Mouse (Mus musculus) CD8-positive naive resting alpha-beta T cell, adult 2 months (primary cell): ENCODE data around the gene Nlrp3.
"Not testable (repeated sequence)": the region's sequence is repeated elsewhere in the genome, so short reads cannot be mapped to it uniquely, and the experiment has no call there.

ENCODE experiments used
- DNase-seq, 2 experiments: peaks; one replicate each; pipeline ENCODE4 v3.0.0; 2022; ENCODE audit warnings: low read depth in 2 of 2, low spot score in 2 of 2

Gene Nlrp3

DNA sequence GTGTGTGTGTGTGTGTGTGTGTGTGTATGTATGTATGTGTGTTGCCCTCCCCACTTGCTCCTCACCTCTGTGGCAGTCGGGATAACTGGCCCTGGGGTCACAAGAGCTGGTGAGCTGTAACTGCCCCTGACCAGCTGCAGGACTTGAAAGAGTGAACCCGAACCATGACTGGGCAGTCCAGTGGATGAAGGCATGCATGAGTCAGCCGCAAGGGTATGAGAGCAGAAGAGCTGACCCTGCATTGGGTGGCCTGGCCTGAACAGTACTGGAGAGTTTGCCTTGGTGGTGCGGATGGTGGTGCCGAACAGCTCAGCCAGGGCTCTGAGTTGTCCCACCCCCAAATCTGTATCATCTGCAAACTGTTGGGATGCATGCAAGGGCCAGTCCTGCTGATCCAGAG is 9.8 kb upstream of the Nlrp3 start:
- no peak for DNase-seq

DNA sequence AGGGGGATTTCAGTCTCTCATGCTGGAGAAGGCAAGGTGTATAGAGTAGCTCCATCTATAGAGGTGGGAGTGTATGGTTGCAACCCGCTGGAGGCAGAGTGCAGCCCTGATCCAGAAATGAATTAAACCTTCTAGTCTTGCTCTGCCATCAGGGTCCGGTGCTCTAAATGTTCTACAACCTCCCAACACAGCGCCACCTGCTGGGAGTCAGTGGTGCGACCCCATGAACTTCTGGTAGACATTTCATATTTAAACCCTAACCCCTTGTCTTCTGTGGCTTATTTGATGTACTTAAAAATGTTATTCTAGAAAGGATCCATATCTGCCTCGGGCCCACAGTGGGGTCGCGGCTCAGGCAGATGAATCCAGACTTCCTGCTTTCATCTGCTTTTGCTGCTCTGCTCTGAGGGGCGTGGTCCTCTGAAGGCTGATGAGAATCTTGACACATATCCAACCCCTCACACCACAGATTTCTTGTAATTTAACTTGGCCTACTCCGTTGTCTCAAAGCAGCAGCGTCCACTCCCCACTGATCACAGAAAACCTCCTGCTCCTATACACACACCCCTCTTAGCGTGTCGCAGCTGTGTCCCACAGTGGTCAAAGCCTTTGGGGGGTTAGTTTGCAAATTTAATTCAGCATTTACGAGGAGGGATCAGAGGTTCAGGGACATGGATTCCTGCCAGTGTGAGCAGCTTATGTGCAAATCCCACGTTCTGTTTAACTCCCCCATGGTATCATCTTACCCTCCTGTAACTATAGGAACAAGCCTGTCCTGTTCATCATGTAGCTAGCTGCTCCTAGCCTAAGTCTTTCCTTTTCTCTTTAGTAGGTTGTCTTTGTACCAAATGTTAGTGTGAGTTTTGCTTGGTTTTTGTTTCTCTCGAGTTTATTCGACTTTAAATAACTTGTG is 3.9 kb upstream of the Nlrp3 start:
- peak in 1 of 2 experiments; percentile 16 for DNase-seq

DNA sequence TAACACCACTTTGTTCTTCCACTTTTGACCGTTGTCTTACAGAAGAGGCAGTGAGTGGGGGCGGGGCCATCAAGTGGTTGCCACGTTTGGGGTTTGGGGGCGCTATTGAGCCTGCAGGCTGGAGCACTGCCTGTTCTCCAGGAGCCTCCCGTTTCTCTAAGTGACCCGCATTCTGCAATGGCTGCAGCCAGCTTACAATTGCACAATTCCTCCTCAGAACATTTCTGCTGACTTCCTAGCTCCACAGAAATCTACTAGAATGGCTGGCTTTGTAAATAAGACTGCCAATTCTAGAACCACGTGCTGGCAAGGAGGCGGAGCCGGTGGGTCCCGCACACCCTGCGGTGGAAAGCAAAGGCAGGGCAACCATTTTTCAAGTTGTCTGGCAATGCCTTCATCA is 3.0 kb upstream of the Nlrp3 start:
- no peak for DNase-seq

DNA sequence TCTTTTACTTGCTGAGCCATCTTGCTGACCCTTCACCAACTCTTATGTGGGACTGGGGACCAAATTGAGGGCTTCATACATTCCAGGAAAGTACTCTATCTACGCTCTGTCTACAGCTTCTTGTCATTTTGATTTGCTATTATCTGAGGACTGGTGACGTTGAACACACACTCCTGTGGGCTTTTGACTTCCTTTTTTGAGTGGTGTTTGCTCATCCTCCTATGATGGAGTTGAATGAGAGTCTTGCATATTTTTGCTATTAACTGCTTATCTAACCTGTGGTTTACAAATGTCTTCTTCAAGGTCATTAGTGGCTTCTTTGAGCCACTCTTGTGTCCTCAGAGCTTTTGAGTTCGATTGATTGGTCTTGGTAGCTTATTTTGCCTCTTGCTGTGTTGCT is 1.2 kb upstream of the Nlrp3 start:
- DNase-seq = no peak

DNA sequence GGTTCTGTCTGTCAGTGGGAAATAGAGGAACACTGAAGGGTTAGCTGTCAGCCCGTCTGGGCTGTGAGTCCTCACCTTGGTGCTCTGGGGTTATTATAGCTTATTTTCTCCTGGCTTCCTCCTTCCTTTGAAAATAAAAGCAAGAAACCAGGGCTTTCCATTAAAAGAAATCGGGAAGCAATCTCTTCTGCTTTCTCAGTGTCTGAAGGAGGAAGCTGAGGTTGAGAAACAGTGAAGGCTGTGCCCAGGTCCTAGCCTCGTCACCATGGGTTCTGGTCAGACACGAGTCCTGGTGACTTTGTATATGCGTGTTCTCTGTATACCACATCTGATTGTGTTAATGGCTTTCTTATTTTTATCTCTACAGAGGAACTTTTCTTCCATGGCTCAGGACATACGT is 1.1 kb downstream of the Nlrp3 start:
- no peak for DNase-seq

DNA sequence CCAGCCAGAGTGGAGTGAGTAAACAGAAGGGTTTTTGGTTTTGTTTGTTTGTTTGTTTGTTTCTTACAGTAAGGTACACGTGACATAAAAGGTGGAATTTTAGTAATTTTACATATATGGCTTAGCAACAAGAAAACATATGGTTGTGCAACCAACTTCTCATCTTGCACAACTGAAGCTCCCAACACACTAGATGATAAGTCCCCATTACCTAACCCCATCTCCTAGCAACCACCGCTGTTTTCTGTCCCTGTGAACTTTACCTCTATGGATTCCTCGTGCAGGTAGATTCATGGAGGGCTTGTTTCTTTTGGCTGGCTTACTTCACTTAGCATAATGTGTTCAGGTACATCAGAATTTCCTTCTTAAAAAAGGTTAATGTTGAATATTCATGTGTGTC is 2.0 kb downstream of the Nlrp3 start:
- no peak for DNase-seq

DNA sequence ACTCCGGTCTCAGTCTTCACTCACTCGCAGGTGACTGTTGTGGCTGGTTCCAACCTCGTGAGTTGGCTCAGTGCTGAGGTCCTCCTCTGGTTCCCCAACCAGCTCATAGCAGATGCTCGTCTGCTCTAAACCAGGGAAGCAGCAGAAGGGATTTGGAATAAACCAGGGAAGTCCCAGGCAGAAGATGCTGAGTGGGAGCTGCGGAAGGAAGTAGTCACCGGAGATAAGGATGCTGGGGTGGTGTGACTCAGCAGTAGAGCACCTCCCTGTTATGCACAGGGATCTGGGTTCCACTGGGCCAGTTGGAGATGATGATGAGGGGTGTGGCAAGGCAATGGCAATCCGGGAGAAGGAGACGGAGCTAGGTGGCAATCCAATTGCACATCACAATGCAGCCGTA is 2.6 kb downstream of the Nlrp3 start:
- DNase-seq = no peak

DNA sequence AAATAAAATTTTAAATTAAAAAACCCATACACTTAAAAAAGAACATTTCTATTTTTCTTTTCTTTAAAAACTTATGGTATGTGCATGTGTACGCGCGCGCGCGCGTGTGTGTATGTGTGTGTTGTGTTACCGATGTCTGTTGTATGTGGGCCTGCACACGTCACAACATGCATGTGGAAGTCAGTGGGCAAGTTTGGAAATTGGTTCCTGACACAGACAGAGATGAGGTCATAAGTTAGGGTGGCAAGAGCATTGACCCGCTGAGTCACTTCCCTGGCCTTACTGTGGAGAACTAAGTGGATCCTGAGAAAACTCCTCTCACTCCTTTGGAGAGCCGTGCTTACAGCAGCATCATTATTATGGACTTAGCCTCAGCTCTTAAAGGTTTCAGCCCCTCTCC is 12.8 kb downstream of the Nlrp3 start:
- DNase-seq = no peak

DNA sequence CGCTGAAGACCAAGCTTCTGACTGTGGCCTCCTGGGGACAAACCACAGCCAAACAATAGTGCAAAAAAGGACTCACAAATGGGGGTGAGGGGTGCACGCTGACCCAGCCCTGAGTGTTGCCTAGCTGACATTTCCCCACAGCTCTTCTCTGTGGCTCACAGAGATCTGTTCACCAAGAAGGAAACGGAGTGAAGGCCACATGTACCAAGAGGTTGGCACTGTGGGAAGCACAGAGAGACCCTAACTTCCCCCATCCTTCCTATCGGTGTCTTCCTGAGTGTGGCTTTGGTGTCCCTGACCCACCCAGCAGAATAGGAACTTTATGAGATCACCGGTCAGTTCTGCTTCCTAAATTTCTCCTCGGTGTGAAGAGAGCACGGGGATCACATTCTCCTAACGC is 13.2 kb downstream of the Nlrp3 start:
- no peak for DNase-seq

DNA sequence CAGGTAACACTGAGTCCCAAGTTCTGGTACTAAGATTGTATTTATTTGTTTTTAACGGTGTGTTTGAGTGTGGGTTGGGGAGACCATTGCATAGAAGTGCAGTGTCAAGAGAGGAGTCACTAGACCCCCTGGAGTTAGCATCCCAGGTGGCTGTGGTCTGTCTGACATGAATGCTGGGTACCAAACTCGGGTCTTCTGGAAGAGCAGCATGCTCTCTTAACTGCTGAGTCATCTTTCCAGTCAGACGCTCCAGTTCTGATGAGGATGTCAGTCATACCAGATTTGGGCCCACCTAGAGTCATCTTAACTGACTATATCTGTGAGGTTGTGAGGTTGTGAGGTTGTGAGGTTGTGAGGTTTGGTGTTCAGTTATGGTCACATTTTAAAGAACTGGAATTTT is 19.5 kb downstream of the Nlrp3 start:
- DNase-seq = no peak

DNA sequence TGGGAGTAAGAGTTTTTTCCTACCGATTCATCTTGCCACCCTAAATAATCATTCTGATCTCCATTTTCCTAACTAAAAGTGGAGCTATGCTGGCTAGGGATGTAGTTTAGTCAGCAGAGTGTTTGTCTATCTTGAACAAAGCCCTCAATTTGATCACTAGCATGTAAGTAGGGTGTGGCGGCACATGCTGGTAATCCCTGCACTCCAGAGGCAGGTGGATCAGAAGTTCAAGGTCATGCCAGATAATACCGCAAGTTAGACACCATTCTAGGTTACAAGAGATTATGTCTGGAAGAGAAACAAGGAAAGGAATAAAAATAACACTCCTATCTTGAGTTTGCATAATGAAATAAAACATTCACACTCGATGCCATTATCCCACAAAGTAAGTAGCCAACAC is 21.0 kb downstream of the Nlrp3 start:
- no peak for DNase-seq

DNA sequence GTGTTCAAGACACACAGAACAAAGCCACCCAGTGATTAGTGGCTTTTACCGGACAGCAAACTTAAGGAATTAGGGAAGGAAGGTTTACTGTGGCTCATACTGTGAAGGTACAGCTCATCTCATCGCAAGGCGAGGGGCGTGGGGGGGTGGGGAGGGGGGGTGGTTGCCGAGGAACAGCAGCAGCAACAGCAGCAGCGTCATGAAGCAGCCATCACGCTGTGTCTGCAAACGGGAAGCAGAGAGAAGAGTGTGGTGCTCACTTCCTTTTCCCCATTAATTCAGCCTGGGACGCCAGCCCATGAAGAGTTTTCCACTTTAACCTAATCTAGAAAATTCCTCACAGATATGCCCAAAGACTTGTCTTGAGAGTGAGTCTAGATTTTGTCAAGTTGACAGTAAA is 21.5 kb downstream of the Nlrp3 start:
- no peak for DNase-seq

DNA sequence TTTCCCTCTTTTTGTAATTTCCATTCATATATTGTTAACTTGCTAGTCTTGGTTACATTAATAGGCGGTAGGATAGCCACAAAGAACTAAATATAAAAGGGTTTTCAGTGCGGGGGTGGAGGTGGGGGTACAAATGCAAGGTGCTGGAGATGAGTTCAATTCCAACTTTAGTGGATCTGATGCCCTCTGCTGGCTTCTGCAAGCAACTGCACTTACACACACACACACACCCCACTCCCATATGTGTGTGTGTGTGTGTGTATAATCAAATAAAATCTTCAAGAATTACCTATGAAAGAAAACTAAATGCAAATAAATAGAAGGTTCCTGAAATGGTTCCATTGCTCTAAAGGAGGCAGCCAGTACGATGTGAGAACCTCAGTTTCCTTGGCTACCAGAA is 27.9 kb downstream of the Nlrp3 start:
- no peak for DNase-seq

DNA sequence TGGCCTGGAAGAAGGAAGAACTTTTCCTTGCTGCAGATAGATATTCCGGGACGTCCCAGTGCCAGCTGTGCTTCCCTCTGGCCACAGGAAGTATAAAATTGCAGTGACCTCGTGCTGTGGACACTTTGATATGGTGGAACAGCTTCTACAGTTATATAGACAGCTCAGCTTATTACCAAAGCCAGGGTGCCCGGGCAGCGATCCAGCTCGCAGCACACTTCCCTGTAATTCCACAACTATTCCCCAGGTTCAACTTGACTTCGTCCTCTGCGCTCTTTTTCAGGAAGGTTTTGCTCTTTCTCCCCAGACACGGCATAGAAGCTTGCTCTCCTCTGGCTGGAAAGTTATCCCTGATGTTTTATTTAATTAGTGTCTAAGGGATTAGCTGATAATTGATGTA is 34.4 kb downstream of the Nlrp3 start:
- DNase-seq = no peak

DNA sequence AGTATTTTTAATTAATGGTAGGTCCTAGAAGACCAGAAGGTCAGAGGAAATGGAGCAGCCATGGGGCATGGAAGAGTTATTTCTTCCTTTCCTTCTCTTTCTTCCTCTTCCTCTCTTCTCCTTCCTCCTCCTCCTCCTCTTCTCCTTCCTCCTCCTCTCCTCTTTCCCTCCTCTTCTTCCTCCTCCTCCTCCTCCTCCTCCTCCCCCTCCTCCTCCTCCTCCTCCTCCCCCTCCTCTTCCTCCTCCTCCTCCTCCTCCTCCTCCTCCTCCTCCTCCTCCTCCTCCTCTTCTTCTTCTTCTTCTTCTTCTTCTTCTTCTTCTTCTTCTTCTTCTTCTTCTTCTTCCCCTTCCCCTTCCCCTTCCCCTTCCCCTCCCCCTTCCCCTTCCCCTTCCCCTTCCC is 34.8 kb downstream of the Nlrp3 start, which contains the start of gene Olfr222:
Olfr222 (minus strand) TSS at position 101 of the 400 bp plus-strand sequence.
- not testable (repeated sequence) for DNase-seq

DNA sequence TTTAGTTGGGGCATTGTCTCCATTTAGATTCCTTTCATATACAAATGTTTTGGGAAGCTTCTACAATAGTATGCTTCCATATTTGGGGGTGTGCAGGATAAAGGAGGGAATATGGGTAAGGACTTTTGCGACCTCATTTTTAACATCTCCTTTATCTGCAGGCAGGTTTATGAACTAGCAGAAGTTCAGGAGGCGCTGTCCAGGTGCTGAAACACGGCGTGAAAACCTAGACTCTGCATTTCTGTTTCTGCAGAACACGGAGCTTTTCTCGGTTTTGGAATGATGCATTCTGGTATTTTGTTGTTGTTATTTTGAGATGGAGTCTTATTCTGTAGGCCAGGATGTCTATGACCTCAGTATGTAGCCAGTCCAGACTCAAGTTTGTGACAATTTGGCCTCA is 43.2 kb downstream of the Nlrp3 start:
- DNase-seq = no peak

DNA sequence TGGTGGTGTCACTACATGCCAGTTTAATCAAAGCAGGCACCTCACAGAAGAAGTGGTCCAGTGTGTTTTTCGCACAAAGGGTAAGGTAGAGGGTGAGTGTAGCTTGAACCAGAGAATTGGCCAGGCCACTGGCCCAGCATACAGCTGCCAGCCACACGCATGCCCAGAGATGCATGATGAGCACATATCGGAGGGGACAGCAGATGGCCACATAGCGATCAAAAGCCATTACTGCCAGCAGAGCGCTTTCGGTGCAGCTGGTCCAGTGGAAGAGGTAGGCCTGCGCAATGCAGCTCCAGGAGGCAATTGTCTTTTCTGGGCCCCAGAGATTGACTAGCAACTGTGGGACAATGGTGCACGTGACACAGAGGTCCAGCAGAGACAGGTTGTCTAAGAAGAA is 48.1 kb downstream of the Nlrp3 start:
- DNase-seq = no peak

DNA sequence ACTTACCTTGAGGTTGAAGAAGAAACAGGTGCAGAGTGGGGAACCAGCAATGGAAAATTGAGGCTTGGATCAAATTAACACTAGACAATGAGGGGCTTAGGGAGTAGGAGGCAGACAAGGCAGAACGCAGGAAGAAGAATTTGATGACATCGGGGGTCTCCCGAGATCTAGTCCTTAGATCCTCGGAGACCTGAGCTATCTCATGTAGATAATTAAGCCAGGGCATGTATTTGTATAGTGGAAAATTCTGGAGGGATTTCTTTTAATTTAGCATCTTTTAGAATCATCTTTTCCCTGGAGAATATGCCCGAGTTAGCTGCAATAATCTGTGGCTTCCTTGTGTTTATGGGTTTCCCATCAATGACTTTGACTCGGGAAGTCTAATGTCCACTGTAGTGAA is 51.8 kb downstream of the Nlrp3 start, which contains the start of gene Olfr223:
Olfr223 (minus strand) TSS at position 101 of the 400 bp plus-strand sequence.
- DNase-seq = no peak

DNA sequence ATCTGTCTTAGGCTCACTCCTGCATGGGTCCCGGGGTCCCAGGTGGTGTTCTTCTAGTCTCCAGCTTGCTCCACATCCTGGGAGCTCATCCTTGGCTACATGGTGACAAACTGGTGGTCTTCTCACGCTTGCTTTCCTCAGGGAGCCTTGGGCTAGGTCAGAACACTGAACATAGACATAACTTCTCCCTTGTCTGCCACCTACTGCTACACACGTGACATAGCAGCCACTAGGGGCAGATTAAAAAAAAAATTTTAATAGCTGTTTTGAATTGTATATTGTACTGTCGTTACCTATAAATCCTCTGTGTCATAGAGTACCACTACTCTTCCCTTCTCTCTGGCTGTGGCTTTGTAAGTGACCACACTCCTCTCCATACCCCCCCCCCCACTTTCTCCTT is 54.7 kb downstream of the Nlrp3 start:
- DNase-seq = no peak

DNA sequence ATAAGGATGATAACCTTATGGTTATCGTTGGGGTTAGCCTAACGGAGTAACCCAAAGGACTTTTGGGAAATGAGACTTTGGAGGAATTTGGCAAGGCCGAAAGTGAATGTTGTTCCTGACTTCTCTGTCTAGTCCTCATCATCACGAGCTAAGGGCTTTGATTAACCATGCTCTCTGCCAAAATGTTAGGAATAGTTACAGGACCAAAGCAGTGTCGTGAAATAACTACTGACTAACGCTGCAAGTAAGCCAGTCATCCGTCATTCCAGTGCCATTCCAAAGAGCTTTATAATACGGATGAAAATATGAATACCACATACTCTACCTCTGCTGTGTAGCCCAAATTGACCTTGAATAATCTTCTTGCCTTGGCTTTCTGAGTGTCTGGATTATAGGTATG is 55.6 kb downstream of the Nlrp3 start:
- no peak for DNase-seq

DNA sequence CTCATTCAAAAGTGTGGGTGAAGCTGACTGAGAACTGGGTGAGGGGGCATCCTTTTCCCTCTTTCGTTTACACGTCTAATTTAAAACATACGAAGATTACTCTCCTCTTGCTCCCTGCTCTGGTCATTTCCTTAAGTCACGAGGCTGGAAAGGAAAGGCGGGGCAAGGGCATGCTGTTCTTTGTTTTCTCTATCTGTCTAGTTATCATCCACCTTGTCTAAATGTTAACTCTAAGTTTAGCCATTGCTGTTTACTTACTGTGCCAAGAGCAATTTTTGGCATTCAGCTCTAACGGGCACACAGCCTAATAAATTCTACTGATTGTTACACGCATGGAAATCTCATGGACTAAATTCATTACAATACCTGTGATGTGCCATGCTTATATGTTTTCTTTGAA is 57.8 kb downstream of the Nlrp3 start:
- no peak for DNase-seq

DNA sequence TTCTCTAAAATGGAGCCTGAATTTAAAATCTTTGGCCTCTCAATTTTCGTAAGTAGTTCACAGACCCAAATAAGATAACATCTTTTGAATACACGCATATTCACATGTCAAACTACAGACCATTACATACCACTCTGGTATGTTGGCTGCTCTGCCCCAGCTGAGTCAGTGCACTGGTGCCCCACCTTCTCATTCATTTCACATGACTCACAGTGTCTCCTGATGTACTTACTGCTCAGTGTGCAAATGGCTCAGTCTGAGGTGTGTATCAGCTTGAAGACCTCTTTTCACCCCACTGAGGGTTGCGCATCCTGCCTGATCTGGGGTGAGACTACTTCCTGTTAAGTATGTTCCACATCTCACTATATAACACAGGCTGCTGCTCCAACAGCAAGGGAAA is 59.5 kb downstream of the Nlrp3 start:
- no peak for DNase-seq

DNA sequence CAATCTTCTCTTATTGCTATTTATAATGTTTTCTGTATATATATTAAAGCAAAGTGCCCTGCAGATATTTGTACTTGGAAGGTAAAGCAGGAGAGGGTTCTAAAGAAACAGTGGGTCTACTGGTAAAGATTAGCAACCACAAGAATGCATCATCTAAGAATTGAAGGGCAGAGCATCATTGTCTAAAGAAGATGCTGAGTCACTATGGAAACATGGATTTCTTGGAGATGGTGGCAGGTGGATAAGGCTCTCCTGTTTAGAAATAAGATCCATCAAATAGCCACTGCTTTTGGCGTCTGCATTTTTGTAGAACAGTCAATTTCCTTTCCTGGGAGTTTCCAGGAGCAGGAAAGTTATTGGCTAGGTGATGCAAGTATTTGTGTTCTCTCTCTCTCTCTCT is 60.9 kb downstream of the Nlrp3 start:
- no peak for DNase-seq
